Mouse (Mus musculus): Measurements from ENCODE around the gene Mast4.

Gene Mast4

GRCm38 (mm10) chr13:102914800-102915199 is 419.5 kb downstream of the Mast4 start:
- DNase-seq (ENCODE audit: low spot score): no peak

GRCm38 (mm10) chr13:102913919-102914318 is 420.4 kb downstream of the Mast4 start:
- DNase-seq (ENCODE audit: low spot score): no peak

GRCm38 (mm10) chr13:102912867-102913266 is 421.4 kb downstream of the Mast4 start:
- DNase-seq (ENCODE audit: low spot score): no peak

GRCm38 (mm10) chr13:102909654-102910418 is 424.5 kb downstream of the Mast4 start:
- DNase-seq (ENCODE audit: low spot score): no peak

GRCm38 (mm10) chr13:102906661-102907009 is 427.7 kb downstream of the Mast4 start:
- DNase-seq (ENCODE audit: low spot score): no peak

GRCm38 (mm10) chr13:102906004-102906660 is 428.2 kb downstream of the Mast4 start:
- DNase-seq (ENCODE audit: low spot score): peak; percentile 83

- no peak for DNase-seq (ENCODE audit: low spot score)
These were observed 428.8 kb downstream of the Mast4 start for GRCm38 (mm10) chr13:102905361-102905950.

GRCm38 (mm10) chr13:102903689-102904088 is 430.6 kb downstream of the Mast4 start:
- no peak for DNase-seq (ENCODE audit: low spot score)

- no peak for DNase-seq (ENCODE audit: low spot score)
These were observed 432.2 kb downstream of the Mast4 start for GRCm38 (mm10) chr13:102902123-102902522.

GRCm38 (mm10) chr13:102900531-102900930 is 433.8 kb downstream of the Mast4 start:
- no peak for DNase-seq (ENCODE audit: low spot score)

GRCm38 (mm10) chr13:102900083-102900420 is 434.2 kb downstream of the Mast4 start:
- no peak for DNase-seq (ENCODE audit: low spot score)

- no peak for DNase-seq (ENCODE audit: low spot score)
These were observed 434.8 kb downstream of the Mast4 start for GRCm38 (mm10) chr13:102899253-102900082.

- no peak for DNase-seq (ENCODE audit: low spot score)
These were observed 435.7 kb downstream of the Mast4 start for GRCm38 (mm10) chr13:102898374-102899131.

GRCm38 (mm10) chr13:102896322-102896721 is 438.0 kb downstream of the Mast4 start:
- no peak for DNase-seq (ENCODE audit: low spot score)

- peak; percentile 39 for DNase-seq (ENCODE audit: low spot score)
These were observed 438.4 kb downstream of the Mast4 start for GRCm38 (mm10) chr13:102895894-102896293.

GRCm38 (mm10) chr13:102894287-102895234 is 439.7 kb downstream of the Mast4 start:
- DNase-seq (ENCODE audit: low spot score): no peak

- no peak for DNase-seq (ENCODE audit: low spot score)
These were observed 441.5 kb downstream of the Mast4 start for GRCm38 (mm10) chr13:102892783-102893182.

- DNase-seq (ENCODE audit: low spot score): no peak
These were observed 444.3 kb downstream of the Mast4 start for GRCm38 (mm10) chr13:102889989-102890388.

GRCm38 (mm10) chr13:102889537-102889936 is 444.8 kb downstream of the Mast4 start:
- no peak for DNase-seq (ENCODE audit: low spot score)

- no peak for DNase-seq (ENCODE audit: low spot score)
These were observed 445.3 kb downstream of the Mast4 start for GRCm38 (mm10) chr13:102888895-102889490.

Measured in T-cell, adult 2 months (primary cell).